Mouse (Mus musculus): ENCODE data around the gene Parvb. TPM values are rescaled to one million over a fixed set of nuclear protein-coding genes. Genes with fewer than 3 reads are reported as not detected.

Gene Parvb
- polyA plus RNA-seq, 1 experiment, result 3.0 TPM

Other genes with a start within 250 kb of the Parvb start
- not detected in 2 replicates for gene Efcab6, start 166.7 kb upstream of the Parvb start, polyA plus RNA-seq (2012; ENCODE audit: insufficient read depth, insufficient read length, missing spikeins)
- not detected in 2 replicates for gene Sult4a1, start 126.3 kb upstream of the Parvb start, polyA plus RNA-seq (2012; ENCODE audit: insufficient read depth, insufficient read length, missing spikeins)
- gene Pnpla5, start 108.9 kb upstream of the Parvb start, polyA plus RNA-seq (2012; ENCODE audit: insufficient read depth, insufficient read length, missing spikeins), result not detected in 2 replicates
- gene Pnpla3, start 64.2 kb upstream of the Parvb start, polyA plus RNA-seq (2012; ENCODE audit: insufficient read depth, insufficient read length, missing spikeins), result 506 and 707 TPM in 2 replicates
- gene Samm50, start 39.8 kb upstream of the Parvb start, polyA plus RNA-seq (2012; ENCODE audit: insufficient read depth, insufficient read length, missing spikeins), result 177 and 266 TPM in 2 replicates
- 0.42 and 0.83 TPM in 2 replicates for gene Parvg, start 92.0 kb downstream of the Parvb start, polyA plus RNA-seq (2012; ENCODE audit: insufficient read depth, insufficient read length, missing spikeins)
- gene Shisal1, start 215.1 kb downstream of the Parvb start, polyA plus RNA-seq (2012; ENCODE audit: insufficient read depth, insufficient read length, missing spikeins), result not detected in 2 replicates

All from brown adipose tissue, adult 24 weeks (tissue).